In genomic region chr13:18790086-18790485, GRCm38 (mm10) we compare ENCODE assay signal across 17 mouse cellular contexts.
DNase-seq lines count a peak whose midpoint lies in the region; ATAC-seq and TF ChIP-seq lines count a peak whose summit lies in the region.
"Had no signal": no experiment of that assay in that cellular context is flagged by ENCODE, and none has a peak within 500 bp of the region (broad histone marks: within the 10 kb centered on the region; RNA-seq: fewer than 3 reads in every experiment).

No protein-coding gene starts in this region.

- peak overlapping the region; percentile 14; the same call in 1 of the 2 replicates for H3K4me3 ChIP-seq in gastrocnemius, adult 2 months
- H3K4me3 ChIP-seq in hindbrain, embryonic 13.5 days, result no peak overlapping the region
- no peak overlapping the region for H3K4me3 ChIP-seq in hindbrain, embryonic 14.5 days (replicated peaks; ENCODE audit: low read length)
- H3K4me3 ChIP-seq in lung, postnatal 0 days (ENCODE audit: low read depth, low read length), result no peak overlapping the region
- H3K4me3 ChIP-seq in lung, adult 2 months (replicated peaks; ENCODE audit: extremely low read depth, low read depth, low read length), result no peak overlapping the region
- H3K4me3 ChIP-seq in forebrain, postnatal 0 days (ENCODE audit: low read depth, low read length), result no peak overlapping the region
- H3K4me3 ChIP-seq: intestine, embryonic 15.5 days; limb, embryonic 15.5 days had no signal

- peaks cover 13% of the 10 kb centered on the region for H3K4me1 ChIP-seq in hindbrain, embryonic 13.5 days (replicated peaks)
- no peaks in the 10 kb centered on the region for H3K4me1 ChIP-seq in hindbrain, embryonic 14.5 days (replicated peaks; ENCODE audit: control insufficient read depth, insufficient read depth, low read length)
- no peaks in the 10 kb centered on the region; the same call in 1 of the 2 replicates for H3K4me1 ChIP-seq in lung, postnatal 0 days (ENCODE audit: insufficient read depth, low read depth, low read length)
- H3K4me1 ChIP-seq in lung, adult 2 months (ENCODE audit: control insufficient read depth, insufficient read depth, low read length), result peaks cover 3% of the 10 kb centered on the region; the same call in 1 of the 2 replicates
- no peaks in the 10 kb centered on the region for H3K4me1 ChIP-seq in forebrain, postnatal 0 days (ENCODE audit: insufficient read depth)
- H3K4me1 ChIP-seq: intestine, embryonic 15.5 days had no signal

- H3K4me2 ChIP-seq in hindbrain, embryonic 13.5 days, result no peak overlapping the region
- no peak overlapping the region for H3K4me2 ChIP-seq in hindbrain, embryonic 14.5 days (replicated peaks)
- no peak overlapping the region for H3K4me2 ChIP-seq in lung, postnatal 0 days (replicated peaks; ENCODE audit: low read depth, low read length)
- H3K4me2 ChIP-seq in forebrain, postnatal 0 days (ENCODE audit: low read depth), result no peak overlapping the region
- H3K4me2 ChIP-seq: intestine, embryonic 15.5 days; limb, embryonic 15.5 days had no signal

- TF ChIP-seq POLR2A in lung, adult 2 months (IDR thresholded peaks at IDR 0.05; ENCODE audit: borderline replicate concordance, extremely low read depth, low read depth, low read length), result no peak

- H3K36me3 ChIP-seq in hindbrain, embryonic 13.5 days, result no peaks in the 10 kb centered on the region; the same call in 1 of the 2 replicates
- H3K36me3 ChIP-seq in hindbrain, embryonic 14.5 days (replicated peaks; ENCODE audit: control insufficient read depth, insufficient read depth), result no peaks in the 10 kb centered on the region
- no peaks in the 10 kb centered on the region for H3K36me3 ChIP-seq in lung, postnatal 0 days (ENCODE audit: insufficient read depth, low read length)
- H3K36me3 ChIP-seq in forebrain, postnatal 0 days (ENCODE audit: insufficient read depth), result peaks cover 9% of the 10 kb centered on the region; the same call in 1 of the 2 replicates
- H3K36me3 ChIP-seq: intestine, embryonic 15.5 days; limb, embryonic 15.5 days had no signal

- H3K27me3 ChIP-seq in hindbrain, embryonic 13.5 days, result no peaks in the 10 kb centered on the region
- H3K27me3 ChIP-seq in hindbrain, embryonic 14.5 days (ENCODE audit: control insufficient read depth, insufficient read depth, low read length), result no peaks in the 10 kb centered on the region
- no peaks in the 10 kb centered on the region for H3K27me3 ChIP-seq in lung, postnatal 0 days (replicated peaks; ENCODE audit: insufficient read depth, low read length)
- H3K27me3 ChIP-seq in forebrain, postnatal 0 days (ENCODE audit: insufficient read depth, low read length), result no peaks in the 10 kb centered on the region
- H3K27me3 ChIP-seq: intestine, embryonic 15.5 days; limb, embryonic 15.5 days had no signal

- no peak for TF ChIP-seq EP300 in lung, postnatal 0 days (IDR thresholded peaks at IDR 0.05)

- no peak overlapping the region for H3K27ac ChIP-seq in gastrocnemius, adult 2 months
- peak overlapping the region; percentile 35; the same call in 1 of the 2 replicates for H3K27ac ChIP-seq in hindbrain, embryonic 13.5 days
- H3K27ac ChIP-seq in hindbrain, embryonic 14.5 days, result no peak overlapping the region
- H3K27ac ChIP-seq in lung, postnatal 0 days (ENCODE audit: low read length), result no peak overlapping the region
- no peak overlapping the region for H3K27ac ChIP-seq in forebrain, postnatal 0 days (ENCODE audit: low read depth, low read length)
- H3K27ac ChIP-seq: intestine, embryonic 15.5 days; limb, embryonic 15.5 days; macrophage had no signal

- no peaks in the 10 kb centered on the region for H3K9me3 ChIP-seq in hindbrain, embryonic 13.5 days
- H3K9me3 ChIP-seq in hindbrain, embryonic 14.5 days (ENCODE audit: control insufficient read depth, low read length), result no peaks in the 10 kb centered on the region
- no peaks in the 10 kb centered on the region for H3K9me3 ChIP-seq in lung, postnatal 0 days (ENCODE audit: low read length)
- no peaks in the 10 kb centered on the region for H3K9me3 ChIP-seq in forebrain, postnatal 0 days (ENCODE audit: low read length)
- H3K9me3 ChIP-seq: intestine, embryonic 15.5 days; limb, embryonic 15.5 days had no signal

- no peak for DNase-seq in gastrocnemius, adult 2 months
- DNase-seq in gastrocnemius, postnatal 10 days, result no peak
- DNase-seq in hindbrain, embryonic 14.5 days (ENCODE audit: low spot score), result no peak
- peak; percentile 6 for DNase-seq in lung, postnatal 0 days (ENCODE audit: low spot score)
- DNase-seq in lung, adult 2 months, result no peak
- no peak for DNase-seq in forebrain, postnatal 0 days
- DNase-seq in T-cell, adult 2 months (ENCODE audit: low spot score), result no peak
- DNase-seq: cerebellum, adult 8-10 months; kidney, postnatal 14 days; layer of hippocampus, adult 9-11 months; midbrain, embryonic 14.5 days; spleen, adult 18-20 months; thymus, postnatal 14 days had no signal

- intact Hi-C loops in gastrocnemius, adult 2 months (cut with DNase I), result no loop called here

- H3K9ac ChIP-seq in hindbrain, embryonic 13.5 days, result no peak overlapping the region
- H3K9ac ChIP-seq in hindbrain, embryonic 14.5 days, result no peak overlapping the region
- no peak overlapping the region for H3K9ac ChIP-seq in lung, postnatal 0 days (replicated peaks; ENCODE audit: low read depth)
- H3K9ac ChIP-seq in forebrain, postnatal 0 days, result no peak overlapping the region
- H3K9ac ChIP-seq: intestine, embryonic 15.5 days; limb, embryonic 15.5 days had no signal

- no peak for ATAC-seq in hindbrain, embryonic 13.5 days (ENCODE audit: low FRiP score)
- ATAC-seq in hindbrain, embryonic 14.5 days (ENCODE audit: low FRiP score), result no peak
- no peak for ATAC-seq in lung, postnatal 0 days
- peak; percentile 54 for ATAC-seq in forebrain, postnatal 0 days
- ATAC-seq: intestine, embryonic 15.5 days had no signal

- WGBS in hindbrain, embryonic 13.5 days, result 71% methylated on average over 6 of the region's 6 CpGs
- WGBS in hindbrain, embryonic 14.5 days, result 60% methylated on average over 6 of the region's 6 CpGs
- 48% methylated on average over 6 of the region's 6 CpGs for WGBS in lung, postnatal 0 days
- WGBS in lung, adult 2 months, result 43% methylated on average over 6 of the region's 6 CpGs
- 51% methylated on average over 6 of the region's 6 CpGs for WGBS in forebrain, postnatal 0 days

- TF ChIP-seq CTCF in gastrocnemius, adult 2 months (IDR thresholded peaks at IDR 0.05), result no peak
- no peak for TF ChIP-seq CTCF in lung, postnatal 0 days (IDR thresholded peaks at IDR 0.05)
- no peak for TF ChIP-seq CTCF in lung, adult 2 months (IDR thresholded peaks at IDR 0.05; ENCODE audit: insufficient read depth, low read length)
- no peak for TF ChIP-seq CTCF in forebrain, postnatal 0 days (IDR thresholded peaks at IDR 0.05; ENCODE audit: low read depth)
